Mouse (Mus musculus): ENCODE results near the gene Rrm1.

- TF ChIP-seq CTCF (IDR thresholded peaks at IDR 0.05; ENCODE audit: control insufficient read depth, insufficient read depth, insufficient read length) (no peak), CEBPB (IDR thresholded peaks at IDR 0.05; ENCODE audit: low read depth) (no peak), USF1 (IDR thresholded peaks at IDR 0.05; ENCODE audit: low read depth) (no peak), MYOG (IDR thresholded peaks at IDR 0.05; ENCODE audit: control insufficient read depth, extremely low read depth, insufficient read length) (no peak), MAX (IDR thresholded peaks at IDR 0.05) (no peak), MYOD1 (IDR thresholded peaks at IDR 0.05; ENCODE audit: control insufficient read depth, insufficient read length, low read depth) (no peak)
These were observed 60.5 kb downstream of the Rrm1 start for GRCm38 (mm10) chr7:102501986-102502385.

Measured in C2C12 (cell line).